Mouse (Mus musculus) neural tube, embryonic 13.5 days (tissue): ENCODE measurements at regions not wholly inside any gene's neighbourhood (a gene's known extent, or its start where the extent isn't known, plus 50 kb on each side); places are given as distances from the start of the nearest gene placed in this dataset.

Experiments
- ATAC-seq: fragments of 200-750 bp; cut with Nextera tagmentation; 2 replicates; pipeline ENCODE4 v1.8.0; 2017; ENCODE audit warnings: low read depth, mild to moderate bottlenecking, moderate TSS enrichment, moderate library complexity
- H3K27ac ChIP-seq: fragments of 300-500 bp; sonication (generic); replicated peaks from 2 replicates; pipeline ENCODE4 v1.5.1; 2015; ENCODE audit warnings: moderate library complexity, mild to moderate bottlenecking, inconsistent platforms
- H3K27me3 ChIP-seq: fragments of 300-500 bp; sonication (generic); 2 replicates; pipeline ENCODE4 v1.6.1; 2015; ENCODE audit warnings: mild to moderate bottlenecking, inconsistent platforms
- H3K36me3 ChIP-seq: fragments of 300-500 bp; sonication (generic); 2 replicates; pipeline ENCODE4 v1.6.1; 2015; ENCODE audit warnings: mild to moderate bottlenecking, inconsistent platforms
- H3K4me1 ChIP-seq: fragments of 300-500 bp; sonication (generic); replicated peaks from 2 replicates; pipeline ENCODE4 v1.6.1; 2015; ENCODE audit warnings: inconsistent platforms
- H3K4me2 ChIP-seq: fragments of 300-500 bp; sonication (generic); 2 replicates; pipeline ENCODE4 v1.6.1; 2015; ENCODE audit warnings: inconsistent platforms, mild to moderate bottlenecking, moderate library complexity
- H3K4me3 ChIP-seq: fragments of 300-500 bp; sonication (generic); 2 replicates; pipeline ENCODE4 v1.5.1; 2015; ENCODE audit warnings: mild to moderate bottlenecking, inconsistent platforms
- H3K9ac ChIP-seq: fragments of 300-500 bp; sonication (generic); 2 replicates; pipeline ENCODE4 v1.6.1; 2015; ENCODE audit warnings: moderate library complexity, mild to moderate bottlenecking, inconsistent platforms
- H3K9me3 ChIP-seq: fragments of 300-500 bp; sonication (generic); 2 replicates; pipeline ENCODE4 v1.6.1; 2016; ENCODE audit warnings: inconsistent platforms
- WGBS: fragments of 180-500 bp; shearing (Covaris S2); methylation state at CpG from one replicate; pipeline ENCODE4 v1.1.7; 2015; 5-methylcytosine and 5-hydroxymethylcytosine counted together

DNA sequence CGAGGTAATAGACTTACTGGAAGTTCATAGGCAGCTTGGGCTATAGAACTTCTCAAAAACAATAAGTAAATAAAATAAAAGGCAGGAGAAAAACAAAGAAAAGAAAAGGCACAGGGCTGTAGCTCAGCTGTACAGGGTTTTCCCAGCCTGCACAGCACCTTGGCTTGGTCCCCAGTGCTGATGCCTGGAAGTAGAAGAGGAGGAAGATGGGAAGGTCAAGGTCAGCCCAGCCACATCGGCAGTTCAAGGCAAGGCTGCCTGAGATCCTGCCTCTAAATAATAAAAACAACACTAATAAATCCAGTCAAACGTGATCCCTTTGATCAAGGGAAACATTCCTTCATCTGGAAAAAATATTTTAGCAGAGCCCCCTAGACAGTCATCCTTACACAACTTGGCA lies 103.1 kb downstream of the Cenpf start:
- H3K4me2 ChIP-seq: no peak overlapping the region
- no peak overlapping the region for H3K4me3 ChIP-seq
- no peaks in the 10 kb centered on the region for H3K4me1 ChIP-seq
- no peaks in the 10 kb centered on the region for H3K27me3 ChIP-seq
- 61% methylated on average over 3 of the region's 3 CpGs for WGBS
- H3K36me3 ChIP-seq: no peaks in the 10 kb centered on the region
- peaks cover 7% of the 10 kb centered on the region; the same call in 1 of the 2 replicates for H3K9me3 ChIP-seq
- no peak overlapping the region for H3K9ac ChIP-seq
- no peak overlapping the region for H3K27ac ChIP-seq
- ATAC-seq: no peak

DNA sequence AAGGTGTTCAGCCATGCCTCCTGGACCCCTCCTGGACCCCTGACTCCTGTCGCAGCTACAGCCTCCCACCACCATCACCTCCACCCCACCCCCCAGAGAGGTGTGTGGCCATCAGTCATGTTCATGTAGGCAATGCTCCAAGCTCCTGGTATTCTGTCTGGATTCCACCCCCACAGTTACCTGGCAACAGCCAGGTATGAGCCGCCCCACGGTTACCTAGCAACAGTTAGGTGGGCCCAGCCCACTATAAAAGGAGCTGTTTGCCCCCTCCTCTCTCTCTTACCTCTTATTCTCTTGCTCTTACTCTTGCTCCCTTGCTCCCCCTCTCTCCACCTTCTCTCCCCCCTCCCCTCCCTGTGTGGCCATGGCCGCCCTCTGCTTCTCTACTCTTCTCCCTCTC lies 106.5 kb downstream of the Cenpf start:
- Histone ChIP-seq H3K4me1 (0 out of 2 replicates have a peak, but pooled peaks cover 5% of the 10 kb centered on the region), H3K36me3 (no peaks in the 10 kb centered on the region), H3K9ac (no peak overlapping the region), H3K4me2 (no peak overlapping the region), H3K27ac (no peak overlapping the region), H3K4me3 (no peak overlapping the region), H3K9me3 (no peaks in the 10 kb centered on the region), H3K27me3 (no peaks in the 10 kb centered on the region)
- WGBS: 87% methylated on average over 4 of the region's 4 CpGs
- no peak for ATAC-seq

DNA sequence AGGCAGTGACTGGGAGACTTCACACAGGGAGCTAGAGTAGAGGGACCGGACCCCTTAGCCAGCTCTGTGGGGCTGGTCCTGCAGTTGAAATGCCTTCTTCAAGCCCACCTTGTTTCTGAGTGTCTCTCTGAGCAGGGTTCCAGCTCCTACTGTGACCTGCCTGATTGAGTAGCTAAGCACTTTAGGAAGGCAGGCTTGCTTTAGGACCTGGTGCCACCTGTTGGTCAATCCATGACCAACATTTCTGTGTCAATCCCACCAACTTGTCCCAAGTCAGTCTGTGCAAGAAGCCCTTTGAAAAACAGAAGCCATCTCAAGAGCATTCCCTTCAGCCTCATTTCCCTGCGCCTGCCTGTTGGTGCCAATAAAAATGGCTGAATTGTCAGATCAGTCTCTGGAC lies 108.5 kb downstream of the Cenpf start:
- no peak for ATAC-seq
- Histone ChIP-seq H3K9ac (no peak overlapping the region), H3K36me3 (no peaks in the 10 kb centered on the region), H3K9me3 (no peaks in the 10 kb centered on the region), H3K4me1 (0 out of 2 replicates have a peak, but pooled peaks cover 10% of the 10 kb centered on the region), H3K4me3 (no peak overlapping the region), H3K27me3 (no peaks in the 10 kb centered on the region), H3K4me2 (no peak overlapping the region), H3K27ac (no peak overlapping the region)
- WGBS: 65% methylated on average over 2 of the region's 2 CpGs

DNA sequence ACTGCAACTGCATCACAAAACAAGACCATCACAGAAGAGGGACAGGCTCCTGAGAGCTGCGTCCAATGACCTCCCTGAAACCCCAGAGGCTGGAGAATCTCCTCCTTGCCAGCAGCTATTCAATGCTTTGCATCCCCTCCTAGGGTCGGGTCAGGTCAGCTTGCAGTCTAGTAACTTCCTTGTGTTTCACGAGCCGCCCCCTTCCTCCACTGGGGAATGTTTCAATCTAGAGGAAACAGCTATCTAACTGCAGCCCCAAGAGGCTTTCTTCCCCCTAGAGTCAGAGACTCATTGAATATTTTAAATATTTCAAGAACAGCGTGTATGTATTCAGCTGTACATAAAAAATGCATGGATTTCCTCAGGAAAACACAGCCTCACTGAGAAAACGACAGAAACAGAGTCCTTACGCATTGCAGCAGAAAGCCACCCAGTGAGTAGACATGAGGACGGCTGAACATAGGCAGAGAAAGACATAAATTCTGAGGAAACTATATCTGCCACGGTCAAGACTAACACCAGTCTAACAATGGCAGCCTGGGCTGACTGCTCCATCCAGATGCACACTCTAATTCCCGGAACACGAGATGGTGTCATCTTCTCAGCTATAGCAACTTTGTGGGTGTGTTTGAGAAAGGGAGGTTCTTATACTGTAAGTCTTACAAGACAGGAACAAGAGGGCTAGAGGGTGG lies 111.4 kb downstream of the Cenpf start:
- no peaks in the 10 kb centered on the region for H3K27me3 ChIP-seq
- no peak overlapping the region for H3K4me3 ChIP-seq
- no peak overlapping the region for H3K4me2 ChIP-seq
- 0 out of 2 replicates have a peak, but pooled peaks cover 10% of the 10 kb centered on the region for H3K4me1 ChIP-seq
- no peak for ATAC-seq
- H3K9me3 ChIP-seq: no peaks in the 10 kb centered on the region
- H3K9ac ChIP-seq: no peak overlapping the region
- H3K27ac ChIP-seq: 0 out of 2 replicates have a peak overlapping the region, but pooled peaks have one; percentile 49
- 53% methylated on average over 11 of the region's 11 CpGs for WGBS
- H3K36me3 ChIP-seq: no peaks in the 10 kb centered on the region

DNA sequence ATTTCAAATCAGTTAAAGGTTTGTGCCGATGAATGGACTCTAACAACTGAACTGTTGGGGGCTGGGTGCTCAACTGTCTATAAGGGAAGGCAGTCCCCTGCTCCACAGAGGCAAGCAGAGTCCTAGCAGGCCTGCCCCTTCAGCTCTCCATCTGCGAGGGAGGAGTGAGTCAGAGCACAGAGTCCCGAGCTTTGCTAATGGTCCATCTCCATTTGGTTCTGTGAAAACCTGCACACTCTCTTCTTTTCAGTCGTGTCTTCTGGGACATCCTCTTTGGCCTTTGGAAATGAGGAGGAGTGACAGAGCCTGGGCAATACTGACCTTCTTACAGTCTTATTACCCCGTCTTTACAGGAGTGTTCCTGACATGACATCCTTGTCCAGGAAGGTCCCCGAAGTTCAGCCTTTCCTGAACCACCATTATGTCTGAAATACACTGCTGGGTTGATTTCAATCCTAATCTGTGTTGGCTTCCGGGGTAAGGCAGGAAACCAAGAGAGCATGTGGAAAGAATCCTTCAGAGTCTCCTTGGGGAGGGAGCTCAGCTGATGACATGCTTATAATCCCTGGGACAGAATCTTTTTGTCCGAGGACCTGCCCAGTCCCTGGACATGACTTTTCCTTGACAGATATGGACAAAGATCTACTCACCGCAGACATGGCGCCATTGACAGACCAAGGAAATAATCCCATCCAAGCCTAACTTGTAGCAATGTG lies 112.2 kb downstream of the Cenpf start:
- no peak overlapping the region for H3K9ac ChIP-seq
- no peaks in the 10 kb centered on the region for H3K27me3 ChIP-seq
- H3K36me3 ChIP-seq: no peaks in the 10 kb centered on the region
- 0 out of 2 replicates have a peak, but pooled peaks cover 10% of the 10 kb centered on the region for H3K4me1 ChIP-seq
- no peak for ATAC-seq
- WGBS: 91% methylated on average over 10 of the region's 10 CpGs
- H3K9me3 ChIP-seq: no peaks in the 10 kb centered on the region
- H3K4me2 ChIP-seq: no peak overlapping the region
- no peak overlapping the region for H3K4me3 ChIP-seq
- H3K27ac ChIP-seq: 0 out of 2 replicates have a peak overlapping the region, but pooled peaks have one; percentile 9

DNA sequence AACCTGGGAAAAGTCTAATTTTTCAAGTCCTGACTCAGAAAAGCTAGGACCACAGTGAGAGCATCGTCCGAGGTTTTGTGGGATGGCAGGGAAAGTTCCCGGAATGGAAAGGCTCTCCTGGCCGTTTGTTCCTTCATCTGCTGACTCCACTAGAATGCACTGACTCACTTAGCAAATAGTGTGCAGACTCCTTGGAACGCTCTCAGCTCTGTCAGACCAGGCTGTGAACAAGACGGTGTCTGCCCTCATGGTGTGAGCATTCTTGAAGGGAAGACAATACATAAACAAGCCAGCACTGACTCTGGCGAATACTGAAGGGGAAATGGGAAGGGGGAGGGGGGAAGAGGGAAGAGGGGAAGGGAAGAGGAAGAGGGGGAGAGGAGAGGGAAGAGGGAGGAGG lies 121.4 kb downstream of the Cenpf start:
- H3K9ac ChIP-seq: no peak overlapping the region
- no peak for ATAC-seq
- 57% methylated on average over 7 of the region's 7 CpGs for WGBS
- no peaks in the 10 kb centered on the region for H3K27me3 ChIP-seq
- no peak overlapping the region for H3K4me2 ChIP-seq
- no peaks in the 10 kb centered on the region for H3K4me1 ChIP-seq
- no peak overlapping the region for H3K4me3 ChIP-seq
- no peaks in the 10 kb centered on the region for H3K36me3 ChIP-seq
- H3K27ac ChIP-seq: no peak overlapping the region
- H3K9me3 ChIP-seq: no peaks in the 10 kb centered on the region

DNA sequence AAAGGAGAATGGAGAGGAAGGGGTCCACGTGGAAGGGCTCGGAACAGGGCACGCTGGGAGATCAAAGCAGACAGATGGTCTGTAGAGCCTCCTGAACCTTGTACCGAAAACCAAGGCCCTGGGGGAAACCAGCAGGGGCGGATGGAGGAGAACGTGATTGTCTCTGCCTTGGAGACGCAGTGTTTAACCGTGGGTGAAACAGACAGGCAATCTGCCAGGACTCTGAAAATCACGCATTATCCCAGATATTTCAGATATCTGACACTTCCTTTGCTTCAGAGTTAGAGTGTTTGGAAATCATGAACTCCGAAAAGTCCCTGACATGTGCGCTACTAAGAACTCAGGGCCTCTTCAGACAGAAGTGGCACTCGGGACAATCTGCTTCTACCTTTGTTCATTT lies 126.1 kb downstream of the Cenpf start:
- no peaks in the 10 kb centered on the region for H3K36me3 ChIP-seq
- no peak overlapping the region for H3K4me2 ChIP-seq

DNA sequence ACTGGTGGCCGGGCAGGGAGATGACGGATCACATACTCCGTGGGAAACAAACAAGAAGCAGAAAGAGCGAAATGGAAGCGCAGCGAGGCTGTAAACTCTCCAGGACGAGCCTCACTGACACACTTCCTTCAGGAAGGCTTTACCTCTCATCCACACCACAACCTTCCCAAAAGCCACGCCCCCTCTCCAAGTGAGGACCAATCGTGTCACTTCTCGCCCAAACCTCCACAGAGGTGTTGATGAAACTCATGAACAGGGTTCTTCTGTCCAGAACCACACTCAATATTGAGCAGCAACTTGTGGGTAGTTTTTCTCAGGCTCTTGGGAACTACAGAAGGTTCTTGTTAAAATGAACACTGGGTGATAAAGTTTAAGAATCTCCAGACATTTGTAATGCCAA lies 127.3 kb downstream of the Cenpf start:
- no peaks in the 10 kb centered on the region for H3K27me3 ChIP-seq
- 46% methylated on average over 10 of the region's 10 CpGs for WGBS
- no peaks in the 10 kb centered on the region for H3K9me3 ChIP-seq
- no peak for ATAC-seq
- H3K36me3 ChIP-seq: no peaks in the 10 kb centered on the region
- H3K4me2 ChIP-seq: no peak overlapping the region
- no peak overlapping the region for H3K9ac ChIP-seq
- H3K27ac ChIP-seq: no peak overlapping the region
- no peaks in the 10 kb centered on the region for H3K4me1 ChIP-seq
- no peak overlapping the region for H3K4me3 ChIP-seq

More for the DNA sequence above, 126.1 kb downstream of the Cenpf start:
- WGBS: 87% methylated on average over 12 of the region's 12 CpGs
- H3K27ac ChIP-seq: no peak overlapping the region
- H3K4me1 ChIP-seq: no peaks in the 10 kb centered on the region
- H3K27me3 ChIP-seq: no peaks in the 10 kb centered on the region
- no peaks in the 10 kb centered on the region for H3K9me3 ChIP-seq
- no peak overlapping the region for H3K4me3 ChIP-seq
- H3K9ac ChIP-seq: no peak overlapping the region
- no peak for ATAC-seq

DNA sequence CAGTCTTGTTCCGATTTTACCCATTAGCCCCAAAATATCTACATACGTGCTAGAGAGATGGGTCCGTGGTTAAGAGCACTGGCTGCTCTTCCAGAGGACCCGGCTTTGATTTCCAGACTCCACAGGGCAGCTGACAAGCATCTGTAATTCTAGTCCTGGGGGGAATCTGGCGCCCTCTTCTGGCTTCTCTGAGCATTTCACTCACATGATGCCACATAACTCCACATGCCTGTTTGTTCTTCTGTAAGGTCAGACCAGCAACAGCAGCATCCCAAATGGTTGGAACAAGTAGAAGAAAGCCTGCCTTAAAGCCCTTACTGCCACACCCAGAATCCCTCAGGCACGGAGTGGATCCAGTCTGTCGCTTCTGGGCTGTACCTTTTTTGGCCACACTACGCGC lies 137.0 kb downstream of the Cenpf start:
- WGBS: 90% methylated on average over 9 of the region's 9 CpGs
- Histone ChIP-seq H3K27ac (no peak overlapping the region), H3K4me2 (no peak overlapping the region), H3K9ac (no peak overlapping the region), H3K27me3 (no peaks in the 10 kb centered on the region), H3K36me3 (no peaks in the 10 kb centered on the region), H3K4me1 (no peaks in the 10 kb centered on the region), H3K9me3 (no peaks in the 10 kb centered on the region), H3K4me3 (no peak overlapping the region)
- ATAC-seq: no peak

DNA sequence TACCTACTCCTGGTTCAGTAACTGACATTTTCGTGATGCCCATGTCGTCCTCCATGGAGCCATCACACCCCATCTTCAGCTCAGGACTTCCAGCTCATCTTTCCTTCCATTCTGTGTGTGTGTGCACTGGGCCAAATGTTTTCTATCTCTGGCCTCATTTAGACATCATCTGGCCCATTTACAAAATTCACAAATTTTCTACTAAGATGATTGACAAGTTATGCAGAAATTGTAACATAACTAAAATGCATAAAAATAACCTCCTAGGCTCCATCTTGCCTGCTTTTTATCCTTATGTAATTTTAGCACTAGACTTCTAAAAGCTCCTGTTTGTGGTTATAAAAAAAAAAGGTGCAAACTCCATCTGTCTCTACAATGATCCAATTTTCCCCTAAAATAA lies 130.8 kb upstream of the Kcnk2 start:
- H3K4me1 ChIP-seq: no peaks in the 10 kb centered on the region
- no peak overlapping the region for H3K27ac ChIP-seq
- no peaks in the 10 kb centered on the region for H3K36me3 ChIP-seq
- WGBS: 90% methylated on average over 2 of the region's 2 CpGs
- no peak for ATAC-seq
- no peaks in the 10 kb centered on the region; the same call in 1 of the 2 replicates for H3K9me3 ChIP-seq
- H3K4me2 ChIP-seq: no peak overlapping the region
- H3K27me3 ChIP-seq: no peaks in the 10 kb centered on the region
- H3K9ac ChIP-seq: no peak overlapping the region
- no peak overlapping the region for H3K4me3 ChIP-seq

DNA sequence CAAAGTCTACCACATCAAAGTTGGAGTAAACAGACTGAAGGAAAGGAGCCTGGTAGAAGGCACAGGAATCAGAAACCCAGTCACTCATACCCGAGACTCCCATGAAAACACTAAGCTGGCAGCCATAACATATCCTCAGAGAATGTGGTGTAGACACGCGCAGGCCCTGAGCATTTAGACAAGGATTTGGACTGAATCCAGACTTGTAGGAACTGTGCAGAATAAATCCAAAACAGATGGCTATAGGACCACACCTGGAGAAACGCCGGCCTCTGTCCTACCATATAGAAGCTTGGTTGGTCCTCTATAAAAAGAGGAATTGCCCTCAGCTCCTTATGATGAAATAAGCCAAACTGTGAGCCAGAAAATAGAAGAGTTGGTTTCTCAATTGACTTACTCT lies 124.3 kb upstream of the Kcnk2 start:
- H3K4me2 ChIP-seq: no peak overlapping the region
- no peak overlapping the region for H3K4me3 ChIP-seq
- no peak for ATAC-seq
- H3K36me3 ChIP-seq: no peaks in the 10 kb centered on the region
- no peaks in the 10 kb centered on the region for H3K9me3 ChIP-seq
- no peak overlapping the region for H3K27ac ChIP-seq
- 95% methylated on average over 5 of the region's 5 CpGs for WGBS
- no peaks in the 10 kb centered on the region for H3K4me1 ChIP-seq
- H3K9ac ChIP-seq: no peak overlapping the region
- no peaks in the 10 kb centered on the region for H3K27me3 ChIP-seq

DNA sequence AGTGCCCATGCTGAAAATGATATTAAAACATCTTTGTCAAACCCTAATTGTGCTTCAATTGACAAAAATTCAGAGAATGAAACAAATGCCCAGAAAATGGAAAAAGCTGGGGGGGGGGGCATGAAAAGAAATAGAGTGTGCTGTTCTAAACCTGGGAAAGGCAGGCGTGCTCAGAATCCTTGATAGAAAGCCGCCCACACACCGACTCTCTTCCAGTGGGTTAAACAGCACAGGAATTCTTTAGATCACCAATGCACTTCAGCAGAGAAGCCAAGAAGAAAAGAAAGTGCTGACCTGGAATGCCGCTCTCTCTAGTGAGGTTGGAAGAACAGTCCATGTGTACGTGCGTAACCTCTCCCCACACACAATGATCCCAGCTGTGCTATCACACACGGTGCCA lies 113.4 kb upstream of the Kcnk2 start:
- no peak overlapping the region for H3K9ac ChIP-seq
- no peaks in the 10 kb centered on the region for H3K9me3 ChIP-seq
- no peak for ATAC-seq
- no peaks in the 10 kb centered on the region for H3K27me3 ChIP-seq
- WGBS: 92% methylated on average over 7 of the region's 7 CpGs
- H3K4me3 ChIP-seq: no peak overlapping the region
- H3K27ac ChIP-seq: no peak overlapping the region
- no peak overlapping the region for H3K4me2 ChIP-seq
- no peaks in the 10 kb centered on the region for H3K4me1 ChIP-seq
- no peaks in the 10 kb centered on the region for H3K36me3 ChIP-seq
